Mouse (Mus musculus): ENCODE measurements around the gene Olfr625-ps1.
"Not testable (repeated sequence)": the region's sequence is repeated elsewhere in the genome, so short reads cannot be mapped to it uniquely, and the experiment has no call there.

Gene Olfr625-ps1

GRCm38 (mm10) chr7:103682420-103682819 lies at the start of gene Olfr625-ps1:
Gene Olfr625-ps1, plus strand, starts transcription at chr7:103682720.
- DNase-seq (ENCODE audit: low read depth, low spot score), result no peak

- DNase-seq (ENCODE audit: low read depth, low spot score), result no peak
These were observed 45.7 kb upstream of the Olfr625-ps1 start for GRCm38 (mm10) chr7:103636795-103637194.

GRCm38 (mm10) chr7:103642602-103643001 lies 39.9 kb upstream of the Olfr625-ps1 start, which contains the start of gene Olfr622:
Gene Olfr622, minus strand, starts transcription at chr7:103642702.
- DNase-seq (ENCODE audit: low read depth, low spot score), result no peak

GRCm38 (mm10) chr7:103644070-103644469 lies 38.5 kb upstream of the Olfr625-ps1 start:
- no peak for DNase-seq (ENCODE audit: low read depth, low spot score)

GRCm38 (mm10) chr7:103663598-103663997 lies 18.9 kb upstream of the Olfr625-ps1 start, which contains the start of gene Olfr623:
Gene Olfr623, minus strand, starts transcription at chr7:103663698.
- no peak for DNase-seq (ENCODE audit: low read depth, low spot score)

- no peak for DNase-seq (ENCODE audit: low read depth, low spot score)
These were observed 11.4 kb upstream of the Olfr625-ps1 start, which contains the start of gene Olfr624 for GRCm38 (mm10) chr7:103671091-103671490. Gene Olfr624, minus strand, starts transcription at chr7:103671191.

- no peak for DNase-seq (ENCODE audit: low read depth, low spot score)
These were observed 16.9 kb downstream of the Olfr625-ps1 start for GRCm38 (mm10) chr7:103699469-103699868.

GRCm38 (mm10) chr7:103712024-103712423 lies 29.5 kb downstream of the Olfr625-ps1 start:
- DNase-seq (ENCODE audit: low read depth, low spot score), result no peak

- no peak for DNase-seq (ENCODE audit: low read depth, low spot score)
These were observed 31.9 kb downstream of the Olfr625-ps1 start, which contains the start of gene Olfr243 for GRCm38 (mm10) chr7:103714371-103714770. Gene Olfr243, plus strand, starts transcription at chr7:103714671.

- not testable (repeated sequence) for DNase-seq (ENCODE audit: low read depth, low spot score)
These were observed 33.9 kb downstream of the Olfr625-ps1 start for GRCm38 (mm10) chr7:103716398-103716797.

- DNase-seq (ENCODE audit: low read depth, low spot score), result no peak
These were observed 47.6 kb downstream of the Olfr625-ps1 start, which contains the start of gene Olfr628 for GRCm38 (mm10) chr7:103730074-103730473. Gene Olfr628, plus strand, starts transcription at chr7:103730374.

Data from skeletal muscle tissue, adult 2 months (tissue).